In the genomic region with DNA sequence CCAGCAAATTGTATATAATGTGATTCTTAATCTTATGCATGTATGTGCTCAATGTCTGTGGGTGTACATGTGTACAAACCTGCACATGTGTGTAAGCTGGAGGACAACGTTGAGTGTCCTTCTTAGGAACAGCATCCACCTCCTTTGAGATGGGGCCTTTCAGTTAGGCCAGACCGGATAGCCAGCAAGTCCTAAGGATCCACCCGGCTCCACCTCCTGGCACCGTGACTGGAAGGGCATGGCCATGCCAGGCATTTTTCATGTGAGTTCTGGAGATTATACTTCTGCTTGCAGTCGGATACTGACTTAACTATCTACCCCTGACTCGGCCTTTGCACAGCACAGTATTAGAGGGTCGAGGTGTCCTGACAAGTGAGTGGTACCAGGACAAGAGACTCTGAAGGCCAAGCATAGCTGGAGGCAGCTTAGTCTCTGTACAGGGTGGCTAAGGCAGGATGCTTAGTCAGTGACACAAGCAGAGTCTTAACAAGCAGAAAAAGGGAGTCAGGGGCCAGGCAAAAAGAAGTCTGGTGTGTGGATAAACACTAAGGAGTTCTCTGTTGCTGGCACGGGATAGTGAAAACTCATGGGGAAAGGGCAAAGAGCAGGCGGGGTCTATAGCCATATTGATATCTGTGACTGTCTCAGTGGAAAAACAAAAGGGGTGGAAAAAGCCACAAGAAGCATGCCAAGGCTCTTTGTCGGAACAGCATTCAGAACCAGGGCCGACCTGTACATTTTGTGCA, we compare ENCODE assay signal across 14 mouse cellular contexts.
DNase-seq lines count a peak whose midpoint lies in the region; ATAC-seq lines count a peak whose summit lies in the region.
"Had no signal": no experiment of that assay in that cellular context is flagged by ENCODE, and none has a peak within 500 bp of the region (broad histone marks: within the 10 kb centered on the region; RNA-seq: fewer than 3 reads in every experiment).

No protein-coding gene starts in this region.

- peaks cover 26% of the 10 kb centered on the region for H3K4me1 ChIP-seq in heart, embryonic 10.5 days
- H3K4me1 ChIP-seq in hindbrain, embryonic 16.5 days (ENCODE audit: control insufficient read depth, insufficient read depth, low read depth, low read length), result no peaks in the 10 kb centered on the region
- no peaks in the 10 kb centered on the region for H3K4me1 ChIP-seq in hindbrain, embryonic 11.5 days (replicated peaks; ENCODE audit: control insufficient read depth, insufficient read depth, low read length)
- peaks cover 38% of the 10 kb centered on the region for H3K4me1 ChIP-seq in brown adipose tissue, adult 24 weeks (ENCODE audit: control insufficient read depth, insufficient read depth, insufficient read length, low read length)
- H3K4me1 ChIP-seq in stomach, embryonic 15.5 days, result peaks cover 13% of the 10 kb centered on the region
- H3K4me1 ChIP-seq: midbrain, embryonic 10.5 days had no signal

- no peak overlapping the region for H3K4me2 ChIP-seq in hindbrain, embryonic 16.5 days (ENCODE audit: low read length)
- no peak overlapping the region for H3K4me2 ChIP-seq in hindbrain, embryonic 11.5 days (replicated peaks; ENCODE audit: low read depth, low read length)
- no peak overlapping the region for H3K4me2 ChIP-seq in stomach, embryonic 15.5 days

- 72% methylated on average over 11 of the region's 11 CpGs for WGBS in heart, embryonic 10.5 days
- 81% methylated on average over 11 of the region's 11 CpGs for WGBS in hindbrain, embryonic 16.5 days
- 87% methylated on average over 11 of the region's 11 CpGs for WGBS in hindbrain, embryonic 11.5 days
- WGBS in stomach, embryonic 15.5 days, result 74% methylated on average over 11 of the region's 11 CpGs

- 0 out of 2 replicates have a peak overlapping the region, but pooled peaks have one; percentile 49 for H3K27ac ChIP-seq in heart, embryonic 10.5 days
- no peak overlapping the region for H3K27ac ChIP-seq in hindbrain, embryonic 16.5 days (ENCODE audit: low read depth, low read length)
- no peak overlapping the region for H3K27ac ChIP-seq in hindbrain, embryonic 11.5 days (ENCODE audit: low read depth, low read length)
- 0 out of 2 replicates have a peak overlapping the region, but pooled peaks have one; percentile 0 for H3K27ac ChIP-seq in brown adipose tissue, adult 24 weeks (replicated peaks; ENCODE audit: low read depth, low read length)
- peak overlapping the region; percentile 31 for H3K27ac ChIP-seq in stomach, embryonic 15.5 days
- H3K27ac ChIP-seq: midbrain, embryonic 10.5 days had no signal

- no peaks in the 10 kb centered on the region for H3K36me3 ChIP-seq in heart, embryonic 10.5 days
- H3K36me3 ChIP-seq in hindbrain, embryonic 16.5 days (ENCODE audit: control insufficient read depth, insufficient read depth, low read length), result no peaks in the 10 kb centered on the region; the same call in 1 of the 2 replicates
- H3K36me3 ChIP-seq in hindbrain, embryonic 11.5 days (ENCODE audit: control insufficient read depth, insufficient read depth, low read length), result no peaks in the 10 kb centered on the region
- H3K36me3 ChIP-seq in stomach, embryonic 15.5 days, result no peaks in the 10 kb centered on the region
- H3K36me3 ChIP-seq: midbrain, embryonic 10.5 days had no signal

- ATAC-seq in hindbrain, embryonic 16.5 days, result peak; percentile 46
- no peak for ATAC-seq in hindbrain, embryonic 11.5 days (ENCODE audit: low FRiP score)
- no peak for ATAC-seq in stomach, embryonic 15.5 days (ENCODE audit: insufficient read depth, low FRiP score, low read depth)
- ATAC-seq: forebrain, embryonic 16.5 days; inflammation-experienced regulatory T-cells, adult 6 months had no signal

- H3K9ac ChIP-seq in hindbrain, embryonic 16.5 days (ENCODE audit: low read depth, low read length), result no peak overlapping the region
- H3K9ac ChIP-seq in hindbrain, embryonic 11.5 days (ENCODE audit: low read depth, low read length), result no peak overlapping the region
- H3K9ac ChIP-seq in stomach, embryonic 15.5 days, result no peak overlapping the region

- H3K27me3 ChIP-seq in heart, embryonic 10.5 days (ENCODE audit: insufficient read depth, poor library complexity, severe bottlenecking), result no peaks in the 10 kb centered on the region
- H3K27me3 ChIP-seq in hindbrain, embryonic 16.5 days (replicated peaks; ENCODE audit: control insufficient read depth, insufficient read depth, low read length), result no peaks in the 10 kb centered on the region
- H3K27me3 ChIP-seq in hindbrain, embryonic 11.5 days (ENCODE audit: control insufficient read depth, insufficient read depth, low read length), result no peaks in the 10 kb centered on the region
- H3K27me3 ChIP-seq in stomach, embryonic 15.5 days (replicated peaks), result no peaks in the 10 kb centered on the region

- no peaks in the 10 kb centered on the region for H3K9me3 ChIP-seq in heart, embryonic 10.5 days
- no peaks in the 10 kb centered on the region for H3K9me3 ChIP-seq in hindbrain, embryonic 16.5 days (ENCODE audit: control insufficient read depth, low read length)
- no peaks in the 10 kb centered on the region for H3K9me3 ChIP-seq in hindbrain, embryonic 11.5 days (ENCODE audit: control insufficient read depth, low read length)
- no peaks in the 10 kb centered on the region for H3K9me3 ChIP-seq in stomach, embryonic 15.5 days
- H3K9me3 ChIP-seq: midbrain, embryonic 10.5 days had no signal

- no peak overlapping the region for H3K4me3 ChIP-seq in heart, embryonic 10.5 days
- H3K4me3 ChIP-seq in hindbrain, embryonic 16.5 days (ENCODE audit: low read length), result no peak overlapping the region
- H3K4me3 ChIP-seq in hindbrain, embryonic 11.5 days (ENCODE audit: low read depth, low read length), result no peak overlapping the region
- no peak overlapping the region for H3K4me3 ChIP-seq in brown adipose tissue, adult 24 weeks (ENCODE audit: insufficient read depth, low read depth, low read length)
- no peak overlapping the region for H3K4me3 ChIP-seq in stomach, embryonic 15.5 days (replicated peaks)
- H3K4me3 ChIP-seq: midbrain, embryonic 10.5 days had no signal

- DNase-seq in heart, embryonic 10.5 days (ENCODE audit: low spot score), result no peak
- no peak for DNase-seq in heart, adult 8-10 months (ENCODE audit: low spot score)
- DNase-seq in hindbrain, embryonic 11.5 days (ENCODE audit: low spot score), result no peak
- no peak for DNase-seq in layer of hippocampus, postnatal 36 days
- DNase-seq: cerebellum, adult 11-12 months; cerebellum, postnatal 36 days; kidney, postnatal 4 days; right cerebral cortex, postnatal 14 days had no signal

Comparison
In these comparisons a context has a peak if more than half of its experiments do, and no peak if none do; other contexts are left out.
1. H3K27ac ChIP-seq: peak in heart, embryonic 10.5 days (single experiment), brown adipose tissue, adult 24 weeks (single experiment) and stomach, embryonic 15.5 days (single experiment); none in hindbrain, embryonic 16.5 days (single experiment) and hindbrain, embryonic 11.5 days (single experiment).